Mouse (Mus musculus): ENCODE measurements around the gene 0610030E20Rik.

The 0610030E20Rik gene

DNA sequence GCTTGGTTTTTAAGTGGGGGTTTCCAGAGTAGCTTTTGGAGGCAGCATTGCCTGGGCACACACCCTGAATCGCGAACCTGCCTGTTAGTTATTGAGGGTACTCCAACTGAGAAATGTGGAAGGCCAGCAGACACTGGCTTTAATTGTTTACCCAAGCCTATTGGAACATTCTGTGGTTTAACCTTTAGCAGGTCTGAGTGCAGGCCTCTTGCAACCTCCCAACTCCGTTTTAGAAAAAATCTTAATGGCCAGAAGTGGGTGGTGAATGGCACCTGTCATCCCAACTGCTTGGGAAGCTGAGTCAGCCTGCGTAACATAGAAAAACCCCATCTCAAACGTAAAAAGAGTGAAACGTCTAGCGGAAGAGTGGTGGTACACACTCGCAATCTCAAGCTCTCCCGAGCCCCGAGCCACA, 49.7 kb downstream of the 0610030E20Rik start:
- DNase-seq = no peak

DNA sequence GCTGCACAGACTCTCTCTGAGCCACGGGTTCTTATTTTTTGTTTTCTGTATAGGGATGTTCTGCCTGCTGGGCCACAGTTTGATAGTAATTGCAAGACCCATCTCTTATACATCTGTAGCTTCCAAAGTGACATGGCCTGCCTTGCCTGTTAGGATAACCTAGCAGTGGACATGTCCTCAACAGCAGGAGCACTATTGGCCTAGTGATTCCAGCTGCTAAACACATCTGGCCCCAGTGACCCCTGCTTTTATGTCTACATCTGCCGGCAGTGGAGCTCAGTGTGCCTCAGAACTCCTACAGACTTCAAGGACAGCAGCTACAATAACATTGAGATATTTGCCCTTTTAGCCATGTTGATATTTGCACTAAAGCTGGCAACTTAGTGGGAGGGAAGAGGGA, 52.9 kb downstream of the 0610030E20Rik start:
- no peak for DNase-seq

DNA sequence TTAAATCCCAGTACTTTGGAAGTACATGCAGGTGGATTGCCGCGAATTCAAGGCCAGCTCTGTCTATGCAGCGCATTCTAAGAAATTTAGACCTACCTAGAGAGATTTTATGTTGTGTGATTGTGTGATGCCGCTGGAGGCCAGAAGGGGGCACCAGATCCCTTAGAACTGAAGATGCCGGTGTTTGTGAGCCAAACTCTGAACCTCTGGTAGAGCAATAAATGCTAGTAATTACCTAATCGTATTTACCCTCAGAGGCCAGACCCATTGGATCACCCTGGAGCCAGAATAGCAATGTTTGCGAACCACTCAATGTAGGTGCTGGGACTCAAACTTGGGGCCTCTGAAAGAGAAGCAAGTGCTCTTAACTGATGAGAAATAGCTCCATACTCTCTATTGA, 54.8 kb downstream of the 0610030E20Rik start:
- DNase-seq = peak; percentile 83 to 88
